Mouse (Mus musculus): ENCODE data around the gene Phf14.

DNA sequence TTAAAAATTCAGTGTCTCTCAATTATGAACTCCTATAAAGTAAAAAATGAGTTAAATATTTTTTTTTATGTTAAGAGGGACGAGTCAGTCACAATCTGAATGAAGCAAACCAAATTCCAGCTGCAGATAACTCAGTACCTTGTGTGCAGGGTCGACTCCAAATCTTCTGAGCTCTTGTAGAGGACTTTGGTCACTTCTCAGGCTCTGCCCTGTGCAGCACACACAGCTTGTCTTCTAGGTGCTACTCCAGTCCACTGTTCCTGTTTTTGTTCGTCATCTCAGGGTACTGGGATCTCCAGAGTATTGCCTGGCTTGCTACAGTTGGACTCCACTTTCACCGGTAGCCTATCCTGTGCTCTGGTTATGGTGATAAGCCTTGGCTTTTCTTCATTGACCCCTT is 113.1 kb downstream of the Phf14 start:
- TF ChIP-seq USF2 (IDR thresholded peaks at IDR 0.05; ENCODE audit: borderline replicate concordance in 1 of 2, insufficient read depth in 1 of 2, low read depth in 1 of 2, low read length in 2 of 2) (no peak), CTCF (IDR thresholded peaks at IDR 0.05 in 2 of 3, conservative IDR thresholded peaks at IDR 0.05 in 1 of 3; ENCODE audit: control insufficient read depth in 1 of 3, insufficient read depth in 1 of 3, low read depth in 2 of 3, low read length in 3 of 3, poor library complexity in 1 of 3, severe bottlenecking in 1 of 3) (no peak), NRF1 (IDR thresholded peaks at IDR 0.05; ENCODE audit: insufficient read depth, low read depth, low read length, poor library complexity, severe bottlenecking) (no peak), BHLHE40 (IDR thresholded peaks at IDR 0.05; ENCODE audit: borderline replicate concordance, low read depth, low read length) (no peak), USF1 (IDR thresholded peaks at IDR 0.05; ENCODE audit: low read depth, low read length) (no peak), MAX (IDR thresholded peaks at IDR 0.05; ENCODE audit: low read length) (no peak)
